Mouse (Mus musculus) heart, postnatal 0 days (tissue): ENCODE results near the gene Tmem151a. TPM values are rescaled to one million over a fixed set of nuclear protein-coding genes. Genes with fewer than 3 reads are reported as not detected.

Experiments used
- ATAC-seq: fragments of 200-750 bp; cut with Nextera tagmentation; 2 replicates; pipeline ENCODE4 v1.8.0; 2017; ENCODE audit warnings: low read depth, moderate number of reproducible peaks, moderate library complexity; ENCODE audit not compliant: insufficient read depth
- DNase-seq: peaks from one replicate; pipeline ENCODE4 v3.0.0-alpha.2; 2016; ENCODE audit warnings: low spot score
- H3K27ac ChIP-seq: fragments of 300-500 bp; sonication (generic); 2 replicates; pipeline ENCODE4 v1.5.1; 2014; ENCODE audit warnings: low read depth, mild to moderate bottlenecking
- H3K27me3 ChIP-seq: fragments of 300-500 bp; sonication (generic); 2 replicates; pipeline ENCODE4 v1.6.1; 2014; ENCODE audit warnings: low read length, mixed read lengths; ENCODE audit not compliant: control insufficient read depth, insufficient read depth
- H3K36me3 ChIP-seq: fragments of 300-500 bp; sonication (generic); replicated peaks from 2 replicates; pipeline ENCODE4 v1.6.1; 2014; ENCODE audit warnings: low read length, mixed read lengths; ENCODE audit not compliant: control insufficient read depth, insufficient read depth
- H3K4me1 ChIP-seq: fragments of 300-500 bp; sonication (generic); 2 replicates; pipeline ENCODE4 v1.6.1; 2014; ENCODE audit warnings: antibody characterized with exemption; ENCODE audit not compliant: control insufficient read depth, insufficient read depth
- H3K4me2 ChIP-seq: fragments of 300-500 bp; sonication (generic); 2 replicates; pipeline ENCODE4 v1.6.1; 2014; ENCODE audit warnings: low read depth, mild to moderate bottlenecking, low read length, moderate library complexity
- H3K4me3 ChIP-seq: fragments of 300-500 bp; sonication (generic); 2 replicates; pipeline ENCODE4 v1.5.1; 2014; ENCODE audit warnings: low read depth, low read length
- H3K9ac ChIP-seq: fragments of 300-500 bp; sonication (generic); replicated peaks from 2 replicates; pipeline ENCODE4 v1.6.1; 2014; ENCODE audit warnings: low read depth, low read length, mixed read lengths
- H3K9me3 ChIP-seq: fragments of 300-500 bp; sonication (generic); replicated peaks from 2 replicates; pipeline ENCODE4 v1.6.1; 2016; ENCODE audit warnings: low read length; ENCODE audit not compliant: control insufficient read depth
- CTCF ChIP-seq: IDR thresholded peaks from 2 replicates; pipeline ENCODE4 v1.5.1; 2016; ENCODE audit warnings: antibody characterized with exemption, control low read depth, low read depth
- EP300 ChIP-seq: IDR thresholded peaks from 2 replicates; pipeline ENCODE4 v1.6.1; 2016; ENCODE audit warnings: antibody characterized with exemption, low read depth
- WGBS: fragments of 180-500 bp; shearing (Covaris S2); extraction: QIAGEN DNeasy Blood & Tissue Kit; methylation state at CpG from one replicate; pipeline ENCODE4 v1.1.7; 2014; 5-methylcytosine and 5-hydroxymethylcytosine counted together
- polyA plus RNA-seq: library from polyadenylated mRNA; unstranded; fragments of >200 nt; fragmentation: Nextera tagmentation; extraction: Ambion mirVana; gene quantifications from 2 replicates; pipeline ENCODE4 v1.2.1, GENCODE M21; 2015
- total RNA-seq: library from RNA; depleted of rRNA; stranded (reverse); fragments of >200 nt; gene quantifications from 2 replicates; pipeline ENCODE4 v1.2.3, GENCODE M21; 2014; ENCODE audit warnings: low replicate concordance

Gene Tmem151a
- total and polyA plus RNA-seq, 2 experiments from 2014 or later: 2.6 to 3.0 TPM

DNA sequence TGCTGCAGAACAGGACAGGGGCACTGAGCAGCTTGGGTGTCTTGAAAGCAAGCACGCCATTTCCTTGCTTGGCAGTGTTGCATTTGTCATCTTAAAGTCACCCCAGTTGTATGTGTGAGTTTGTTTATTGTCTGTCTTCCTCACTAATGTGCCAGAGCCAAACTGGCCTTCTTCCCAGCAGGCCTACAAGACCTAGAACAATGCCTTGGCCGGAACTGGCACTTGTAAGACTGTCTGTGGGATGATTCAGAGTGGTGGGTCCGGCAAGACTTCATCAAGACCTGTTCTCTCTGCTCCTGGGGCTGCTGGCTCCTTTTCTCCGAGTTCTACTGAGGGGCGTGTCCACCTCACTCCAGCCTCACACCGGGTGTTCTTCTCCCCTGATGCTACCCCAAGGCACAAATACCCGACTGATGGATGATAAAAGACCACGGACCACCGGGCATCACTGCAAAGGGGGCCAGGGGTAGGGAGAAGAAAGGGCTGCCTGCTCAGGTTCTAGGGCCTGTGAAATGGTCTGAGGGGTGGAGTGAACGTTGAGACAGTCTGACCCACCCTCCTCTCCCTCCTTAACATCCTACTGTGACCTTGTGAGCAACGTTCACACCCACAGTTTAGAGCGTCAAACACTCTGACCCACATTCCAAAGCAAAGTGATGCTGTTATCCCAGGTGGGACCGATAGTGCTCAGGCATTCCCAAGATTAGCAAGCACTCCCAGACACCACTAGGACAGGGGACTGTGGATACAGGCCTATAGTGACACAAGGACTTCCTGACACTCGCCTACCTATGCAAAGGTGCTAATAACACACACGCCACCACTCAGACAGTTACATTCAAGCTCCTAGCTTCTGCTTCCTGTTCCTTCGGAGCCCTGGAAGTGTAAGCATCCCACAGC is 27.2 kb downstream of the Tmem151a start:
- H3K9ac ChIP-seq: no peak overlapping the region
- peaks cover 16% of the 10 kb centered on the region; the same call in 1 of the 2 replicates for H3K4me1 ChIP-seq
- DNase-seq (no peak), ATAC-seq (no peak)
- H3K36me3 ChIP-seq: no peaks in the 10 kb centered on the region
- no peaks in the 10 kb centered on the region for H3K9me3 ChIP-seq
- H3K4me2 ChIP-seq: no peak overlapping the region
- H3K27me3 ChIP-seq: peaks cover 7% of the 10 kb centered on the region; the same call in 1 of the 2 replicates
- no peak overlapping the region for H3K4me3 ChIP-seq
- TF ChIP-seq CTCF (no peak), EP300 (no peak)
- H3K27ac ChIP-seq: peak overlapping the region; percentile 66
- WGBS: 32% methylated on average over 16 of the region's 16 CpGs

- ATAC-seq: 0 out of 2 replicates have a peak, but pooled peaks have one; percentile 2
- no peak overlapping the region for H3K4me3 ChIP-seq
These were observed 29.1 kb downstream of the Tmem151a start for GRCm38 (mm10) chr19:5056251-5056650.

DNA sequence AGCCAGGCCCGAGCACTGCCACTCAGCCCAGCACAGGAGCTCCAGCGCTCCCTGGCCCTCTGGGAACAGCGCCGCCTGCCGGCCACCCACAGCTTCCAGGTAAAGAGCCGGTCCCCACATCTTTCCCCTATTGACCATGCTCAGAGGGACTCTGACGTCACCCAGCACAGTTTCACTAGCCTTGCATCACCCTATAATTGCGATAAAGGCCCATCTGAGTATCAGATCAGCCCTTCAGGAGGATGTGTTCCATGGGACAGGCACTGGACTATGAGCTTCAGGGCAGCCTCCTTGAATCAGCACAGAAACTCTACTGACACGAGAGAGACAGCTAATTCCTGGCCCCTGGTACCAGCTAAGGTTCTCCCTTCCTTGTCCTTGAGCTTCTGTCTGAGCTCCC is 31.4 kb downstream of the Tmem151a start:
- TF ChIP-seq EP300 (no peak), CTCF (peak; percentile 55)
- Histone ChIP-seq H3K36me3 (peaks cover 9% of the 10 kb centered on the region), H3K9ac (no peak overlapping the region), H3K4me2 (no peak overlapping the region), H3K4me3 (no peak overlapping the region), H3K27ac (no peak overlapping the region), H3K27me3 (peaks cover 17% of the 10 kb centered on the region; the same call in 1 of the 2 replicates), H3K9me3 (no peaks in the 10 kb centered on the region), H3K4me1 (peaks cover 13% of the 10 kb centered on the region)
- ATAC-seq (no peak), DNase-seq (no peak)
- 28% methylated on average over 9 of the region's 9 CpGs for WGBS

More at GRCm38 (mm10) chr19:5056251-5056650, 29.1 kb downstream of the Tmem151a start:
- TF ChIP-seq EP300: no peak
- TF ChIP-seq CTCF: peak; percentile 59
- H3K9ac ChIP-seq: no peak overlapping the region
- H3K4me2 ChIP-seq: no peak overlapping the region
- no peak overlapping the region for H3K27ac ChIP-seq
- H3K27me3 ChIP-seq: peaks cover 17% of the 10 kb centered on the region; the same call in 1 of the 2 replicates
- peaks cover 18% of the 10 kb centered on the region for H3K4me1 ChIP-seq
- H3K9me3 ChIP-seq: no peaks in the 10 kb centered on the region
- no peaks in the 10 kb centered on the region for H3K36me3 ChIP-seq
- no peak for DNase-seq
- WGBS: 14% methylated on average over 6 of the region's 6 CpGs

DNA sequence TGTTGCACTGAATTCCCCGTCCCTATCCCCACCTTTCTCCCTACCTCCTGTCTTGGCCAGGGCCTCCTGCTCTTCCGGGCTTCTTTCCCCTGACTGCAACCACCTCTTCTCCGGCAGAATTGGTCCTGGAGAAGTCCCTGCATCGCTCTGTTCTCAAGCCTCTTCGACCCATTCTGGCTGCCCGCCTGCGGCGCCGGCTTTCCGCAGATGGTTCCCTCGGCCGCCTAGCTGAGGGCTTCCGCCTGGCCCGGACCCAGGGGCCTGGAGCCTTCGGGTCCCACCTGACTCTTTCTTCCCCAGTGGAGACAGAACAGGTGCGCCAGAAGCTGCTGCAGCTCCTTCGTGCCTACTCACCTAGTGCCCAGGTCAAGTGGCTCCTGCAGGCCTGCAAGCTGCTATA is 32.5 kb downstream of the Tmem151a start:
- ATAC-seq (no peak), DNase-seq (no peak)
- peaks cover 17% of the 10 kb centered on the region; the same call in 1 of the 2 replicates for H3K27me3 ChIP-seq
- H3K27ac ChIP-seq: no peak overlapping the region
- peaks cover 20% of the 10 kb centered on the region for H3K36me3 ChIP-seq
- H3K4me2 ChIP-seq: no peak overlapping the region
- peaks cover 10% of the 10 kb centered on the region for H3K4me1 ChIP-seq
- TF ChIP-seq CTCF (no peak), EP300 (no peak)
- WGBS: 70% methylated on average over 17 of the region's 17 CpGs
- no peak overlapping the region for H3K4me3 ChIP-seq
- H3K9me3 ChIP-seq: no peaks in the 10 kb centered on the region
- H3K9ac ChIP-seq: no peak overlapping the region

DNA sequence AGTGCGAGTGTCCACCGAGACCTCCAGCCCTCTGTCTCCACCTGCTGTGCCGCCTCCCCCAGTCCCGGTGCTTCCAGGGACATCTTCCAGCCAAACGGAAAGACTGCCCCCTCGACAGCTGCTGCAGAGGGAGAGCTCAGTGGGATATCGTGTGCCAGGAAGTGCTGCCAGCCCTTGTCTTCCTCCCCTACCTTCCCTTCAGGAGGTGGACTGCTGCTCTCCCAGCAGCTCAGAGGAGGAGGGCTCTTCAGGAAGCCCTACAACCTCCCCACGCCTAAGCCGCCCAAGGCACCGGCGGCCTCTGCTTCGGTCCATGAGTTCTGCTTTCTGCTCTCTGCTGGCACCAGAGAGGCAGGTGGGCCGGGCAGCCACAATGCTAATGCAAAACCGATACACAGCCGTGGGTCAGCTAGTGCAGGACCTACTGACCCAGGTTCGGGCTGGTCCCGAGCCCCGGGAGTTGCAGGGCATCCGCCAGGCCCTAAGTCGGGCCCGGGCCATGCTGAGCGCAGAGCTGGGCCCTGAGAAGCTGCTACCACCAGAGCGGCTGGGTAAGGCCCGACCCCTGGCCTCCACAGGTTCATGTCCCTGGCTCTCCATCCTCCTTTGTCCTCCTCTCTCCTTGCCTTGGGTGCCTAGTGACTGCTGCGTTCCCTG is 33.0 kb downstream of the Tmem151a start:
- Histone ChIP-seq H3K9me3 (no peaks in the 10 kb centered on the region), H3K27ac (no peak overlapping the region), H3K9ac (no peak overlapping the region), H3K27me3 (peaks cover 17% of the 10 kb centered on the region; the same call in 1 of the 2 replicates), H3K4me2 (peak overlapping the region; percentile 5; the same call in 1 of the 2 replicates), H3K4me1 (peaks cover 10% of the 10 kb centered on the region), H3K36me3 (peaks cover 25% of the 10 kb centered on the region), H3K4me3 (no peak overlapping the region)
- TF ChIP-seq CTCF: no peak
- TF ChIP-seq EP300: no peak
- 39% methylated on average over 25 of the region's 25 CpGs for WGBS
- DNase-seq (no peak), ATAC-seq (no peak)
